Mouse (Mus musculus) layer of hippocampus, postnatal 14 days (tissue): ENCODE measurements around the gene Cd9. TPM values are rescaled to one million over a fixed set of nuclear protein-coding genes. Genes with fewer than 3 reads are reported as not detected.
"Not testable (repeated sequence)": the region's sequence is repeated elsewhere in the genome, so short reads cannot be mapped to it uniquely, and the experiment has no call there.

Source experiments
- DNase-seq, 2 experiments: peaks; one replicate each; pipeline ENCODE4 v3.0.0; 2021 to 2022; ENCODE audit warnings: low spot score in 2 of 2, mixed read lengths in 1 of 2
- total RNA-seq, 2 experiments: library from RNA; stranded (reverse); gene quantifications; 2 replicates each; pipeline ENCODE4 v1.2.3; 2021

Gene Cd9
- total RNA-seq, 2 experiments from 2014 or later = 103 to 117 TPM

GRCm38 (mm10) chr6:125503186-125503802 lies 8.7 kb upstream of the Cd9 start:
- no peak for DNase-seq

GRCm38 (mm10) chr6:125498062-125498461 lies 3.5 kb upstream of the Cd9 start:
- DNase-seq = no peak

DNA sequence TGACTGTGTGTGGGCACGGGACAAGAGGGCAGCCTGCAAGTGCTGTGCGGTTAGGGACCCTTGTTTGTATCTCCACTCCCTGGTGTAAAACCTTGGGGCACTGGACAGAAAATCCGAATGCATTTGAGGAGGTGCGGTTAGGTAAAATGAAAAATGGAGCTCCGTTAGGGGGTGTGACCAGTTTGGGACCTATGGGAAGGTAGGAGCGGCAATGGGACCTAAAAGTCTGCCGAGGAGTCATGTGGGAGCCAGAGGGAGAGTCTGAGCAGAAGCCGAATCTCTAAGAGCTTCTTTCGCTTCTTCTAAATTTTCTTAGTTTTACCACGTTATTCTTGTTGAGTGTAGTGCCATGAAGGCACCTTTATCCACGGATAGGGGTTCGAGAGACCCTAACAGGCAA lies 1.8 kb upstream of the Cd9 start:
- DNase-seq = no peak

GRCm38 (mm10) chr6:125495361-125495760 lies 770 bp upstream of the Cd9 start:
- no peak for DNase-seq

GRCm38 (mm10) chr6:125493147-125493546 lies 1.4 kb downstream of the Cd9 start:
- DNase-seq = no peak

GRCm38 (mm10) chr6:125492664-125493063 lies 1.9 kb downstream of the Cd9 start:
- DNase-seq = no peak

DNA sequence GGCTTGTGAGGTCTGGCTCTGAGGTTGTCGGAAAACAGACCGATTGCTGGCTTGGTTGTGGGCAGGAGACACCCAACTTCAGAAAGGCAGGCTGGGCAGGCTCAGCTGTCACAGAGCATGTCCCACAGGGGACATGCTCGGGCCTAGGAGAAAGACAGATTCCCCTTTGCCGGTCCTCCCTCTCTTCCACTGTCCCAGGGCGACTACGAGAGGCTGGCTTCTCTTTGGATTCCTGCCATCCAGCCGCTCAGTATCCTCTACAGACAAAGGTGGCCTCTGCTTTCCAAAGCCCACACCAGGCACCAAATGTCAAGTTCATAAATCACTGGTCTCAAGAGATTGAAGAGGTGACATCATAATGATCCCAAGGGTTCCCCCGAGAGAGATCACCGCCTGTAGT lies 2.6 kb downstream of the Cd9 start:
- DNase-seq = no peak

DNA sequence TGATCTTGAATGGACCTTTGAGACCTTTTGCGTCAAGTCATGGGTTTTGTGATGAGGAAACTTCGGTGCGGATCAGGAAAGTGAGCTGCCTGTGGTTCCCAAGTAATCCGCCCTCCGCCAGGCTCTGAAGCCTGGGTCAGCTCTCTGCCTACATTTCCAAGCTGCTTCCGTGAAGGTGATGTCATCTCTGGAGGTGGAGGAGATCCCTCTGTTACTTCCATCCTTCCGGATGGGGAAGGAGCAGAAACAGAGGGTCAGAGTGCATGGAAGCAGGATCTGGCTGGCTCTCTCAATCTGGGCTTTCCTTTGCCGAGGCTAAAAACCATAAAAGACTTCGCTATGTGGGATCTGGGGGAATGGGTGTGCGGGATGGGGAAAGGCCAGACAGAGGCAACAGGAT lies 3.2 kb downstream of the Cd9 start:
- no peak for DNase-seq

DNA sequence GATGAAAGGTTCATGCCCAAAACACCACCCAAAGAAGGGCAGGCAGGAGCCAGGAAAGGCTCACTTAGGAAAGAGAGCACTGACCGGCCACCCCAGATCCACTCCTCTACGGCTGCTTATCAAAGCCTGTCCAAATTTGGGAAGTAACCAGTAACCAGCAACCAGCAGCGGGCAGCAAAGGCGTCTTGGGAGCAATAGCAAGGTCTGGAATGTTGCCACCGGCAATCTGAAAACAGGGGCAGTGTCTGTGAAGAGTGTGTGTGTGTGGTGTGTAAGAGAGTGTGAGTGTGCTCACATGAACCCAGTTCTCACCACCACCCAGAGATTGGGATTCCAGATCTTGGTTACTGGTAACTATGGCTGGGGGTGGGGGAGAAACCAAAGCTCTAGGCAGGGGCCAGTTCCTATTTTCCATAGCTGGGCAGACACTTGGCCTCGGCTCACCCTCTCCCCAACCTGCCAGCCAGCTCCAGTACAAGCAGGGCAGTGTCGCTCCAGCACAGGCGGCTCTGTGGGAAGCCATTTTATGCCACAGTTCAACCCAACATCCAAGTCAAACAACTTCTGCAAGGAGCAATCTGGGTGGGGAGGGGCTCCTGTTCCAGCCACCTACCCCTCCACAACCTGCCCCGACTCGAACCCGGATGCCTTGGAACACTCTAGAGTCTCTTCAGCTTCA lies 4.6 kb downstream of the Cd9 start:
- DNase-seq = no peak

- DNase-seq = no peak
Measured at GRCm38 (mm10) chr6:125485589-125485988, 9.0 kb downstream of the Cd9 start.

GRCm38 (mm10) chr6:125484721-125485120 lies 9.9 kb downstream of the Cd9 start:
- DNase-seq = no peak

DNA sequence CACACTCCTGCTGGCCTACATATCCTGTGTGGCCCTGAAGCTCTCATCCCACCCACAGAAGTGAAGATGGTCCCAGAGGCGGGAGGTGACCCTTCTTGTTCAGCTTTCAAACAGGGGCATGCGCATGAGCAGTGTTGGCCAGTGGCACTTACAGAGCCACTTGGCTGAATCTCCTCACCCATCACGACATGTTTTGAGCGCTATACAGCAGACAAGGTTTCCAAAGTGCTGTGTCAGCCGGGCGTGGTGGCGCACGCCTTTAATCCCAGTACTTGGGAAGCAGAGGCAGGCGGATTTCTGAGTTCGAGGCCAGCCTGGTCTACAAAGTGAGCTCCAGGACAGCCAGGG lies 10.3 kb downstream of the Cd9 start:
- not testable (repeated sequence) for DNase-seq

DNA sequence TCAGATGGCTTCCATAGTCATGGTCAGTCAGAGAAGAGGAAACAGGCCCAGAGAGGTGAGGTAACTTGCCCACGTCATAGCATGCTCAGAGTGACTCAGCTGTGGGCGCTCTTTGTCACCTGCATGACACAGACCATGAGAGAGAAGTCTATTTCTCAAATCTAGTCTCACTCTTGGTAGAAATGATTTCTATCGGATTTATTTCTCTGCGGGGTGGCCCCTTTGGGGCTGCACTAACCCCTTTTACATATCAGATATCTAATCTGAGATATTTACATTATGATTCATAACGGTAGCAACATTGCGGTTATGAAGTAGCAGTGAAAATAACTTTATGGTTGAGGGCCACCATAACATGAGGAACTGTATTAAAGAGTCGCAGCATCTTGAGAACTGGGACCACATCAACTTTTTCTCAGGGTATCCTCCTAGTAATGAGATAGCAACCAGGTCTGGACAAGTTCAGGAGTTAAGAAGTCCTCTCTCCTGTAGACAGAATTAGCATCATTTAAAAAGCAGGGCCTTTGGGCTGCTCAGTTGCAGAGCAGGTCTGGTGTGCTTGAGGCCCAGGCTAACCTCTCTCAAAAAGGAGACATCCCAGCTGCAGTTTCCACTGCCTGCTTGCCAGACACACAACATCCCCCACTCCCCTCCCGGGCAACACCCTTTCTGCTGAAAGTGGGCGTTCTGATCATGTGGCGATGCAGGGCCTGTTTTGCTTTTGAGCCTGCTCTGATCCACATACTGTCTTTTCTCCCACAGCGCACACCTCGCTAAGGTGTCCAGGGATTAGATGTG lies 10.9 kb downstream of the Cd9 start:
- DNase-seq = no peak

DNA sequence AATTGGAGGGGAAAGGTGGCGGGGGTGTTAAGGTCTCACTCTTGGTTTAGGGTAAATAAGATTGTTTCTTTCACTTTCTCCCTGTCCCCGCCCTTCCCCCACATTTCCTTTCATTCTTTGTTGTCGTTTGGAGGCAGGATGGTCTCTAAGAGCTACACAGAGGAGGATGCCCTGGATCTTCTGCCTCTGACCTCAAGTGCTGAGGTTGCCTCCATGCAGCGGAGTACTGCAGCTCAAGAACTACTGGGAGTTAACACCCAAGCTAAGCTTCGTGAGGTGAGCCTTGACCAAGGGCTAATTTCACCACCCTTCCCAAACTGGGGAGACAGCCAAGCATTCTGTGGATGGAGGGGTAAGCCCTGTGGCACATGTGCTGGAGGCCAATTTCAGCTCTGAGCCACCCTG lies 12.2 kb downstream of the Cd9 start:
- DNase-seq = no peak

GRCm38 (mm10) chr6:125481667-125482390 lies 12.8 kb downstream of the Cd9 start:
- DNase-seq = no peak

DNA sequence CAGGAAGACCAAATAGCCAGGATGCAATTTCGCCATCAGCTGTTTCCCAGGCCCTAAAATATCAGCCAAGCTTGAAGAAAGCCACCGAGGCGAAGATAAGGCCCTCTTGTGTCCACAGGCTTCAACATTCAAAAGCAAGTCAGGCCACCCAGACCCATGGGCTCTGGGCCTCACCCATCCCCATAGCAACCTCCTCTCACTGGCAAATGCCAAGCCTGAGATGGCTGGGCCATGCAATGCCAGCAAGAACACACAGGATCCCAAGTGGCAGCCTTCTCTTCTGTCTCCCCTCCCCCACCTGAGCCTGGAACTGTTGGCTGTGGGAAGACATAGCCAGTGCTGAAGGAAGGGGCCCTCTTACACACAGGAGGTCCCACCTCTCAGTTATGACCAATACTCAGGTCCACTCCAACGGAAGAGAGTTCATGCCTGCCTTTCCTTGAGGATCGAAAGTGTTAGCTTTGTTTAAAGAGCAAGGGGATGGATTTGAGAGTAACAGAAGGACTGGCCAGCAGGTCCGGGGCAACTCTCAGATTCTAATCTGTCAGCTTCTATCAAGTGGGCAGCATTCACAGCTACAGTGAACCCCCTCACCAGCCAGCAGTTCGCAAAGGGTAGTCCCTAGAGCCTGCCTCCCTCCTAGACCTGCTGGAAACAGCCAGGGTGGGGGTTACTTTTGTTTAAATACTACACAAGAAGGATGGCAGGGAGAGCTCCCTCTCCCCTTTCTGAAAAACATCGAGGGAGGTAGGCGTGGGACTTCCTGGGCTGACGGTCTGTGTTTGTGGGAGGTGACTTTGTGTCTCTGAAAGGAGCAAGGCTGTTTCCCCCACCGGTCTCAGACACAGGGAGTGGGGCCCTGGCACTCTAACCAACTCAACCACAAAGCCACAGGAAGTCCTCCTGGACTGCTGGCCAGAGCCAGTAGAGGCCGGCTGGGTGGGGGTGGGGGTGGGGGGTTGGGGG lies 13.9 kb downstream of the Cd9 start:
- peak in 1 of 2 experiments; percentile 68 for DNase-seq

- no peak for DNase-seq
Measured at GRCm38 (mm10) chr6:125479359-125479758, 15.2 kb downstream of the Cd9 start.

- no peak for DNase-seq
Measured at GRCm38 (mm10) chr6:125478135-125479128, 16.2 kb downstream of the Cd9 start.
